Mouse (Mus musculus): Measurements from ENCODE around the gene Trim10. TPM values are rescaled to one million over a fixed set of nuclear protein-coding genes. Genes with fewer than 3 reads are reported as not detected.

Gene Trim10
- polyA plus RNA-seq, 1 experiment from 2014 or later, result 1.1 TPM

GRCm38 (mm10) chr17:36897552-36898205 lies 28.3 kb downstream of the Trim10 start, which contains the start of gene Trim31:
Gene Trim31 (plus strand): TSS chr17:36898118.
- H3K4me3 ChIP-seq (replicated peaks; ENCODE audit: low read length), result no peak within 1 kb of the TSS
- H3K27me3 ChIP-seq (replicated peaks; ENCODE audit: control insufficient read depth, insufficient read depth, low read length), result no peaks in the 10 kb centered on the region
- H3K27ac ChIP-seq (ENCODE audit: low read length), result no peak within 1 kb of the TSS
- H3K4me1 ChIP-seq (replicated peaks; ENCODE audit: control insufficient read depth, insufficient read depth, low read length), result no peaks in the 10 kb centered on the region
- H3K9me3 ChIP-seq (ENCODE audit: control insufficient read depth, low read length), result no peaks in the 10 kb centered on the region
- H3K36me3 ChIP-seq (ENCODE audit: control insufficient read depth, insufficient read depth), result no peaks in the 10 kb centered on the region
- WGBS, result 77% methylated on average over 6 of the region's 6 CpGs
- ATAC-seq, result no peak
- H3K4me2 ChIP-seq (ENCODE audit: low read length), result no peak within 1 kb of the TSS
- H3K9ac ChIP-seq (replicated peaks; ENCODE audit: low read depth, low read length), result no peak within 1 kb of the TSS

DNA sequence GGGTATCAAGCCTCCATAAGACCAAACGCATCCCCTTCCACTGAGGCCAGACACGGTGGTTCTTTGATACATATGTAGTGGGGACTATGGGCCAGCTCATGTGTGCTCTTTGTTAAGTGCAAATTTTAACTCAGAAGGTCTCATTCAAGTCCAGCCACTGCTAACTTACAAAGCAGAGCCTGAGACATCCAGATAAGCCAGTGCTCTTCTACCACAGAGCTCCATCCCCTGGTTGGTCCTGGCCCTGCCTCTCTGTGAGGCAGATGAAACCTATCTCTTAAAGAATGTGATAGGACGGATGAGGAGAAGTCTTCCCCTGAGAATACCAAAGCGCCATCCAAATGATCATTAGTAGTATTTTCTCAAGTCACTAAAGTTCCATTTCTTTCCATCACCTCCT lies 30.0 kb downstream of the Trim10 start:
- Histone ChIP-seq H3K9me3 (ENCODE audit: control insufficient read depth, low read length) (no peaks in the 10 kb centered on the region), H3K9ac (replicated peaks; ENCODE audit: low read depth, low read length) (no peak overlapping the region), H3K4me3 (replicated peaks; ENCODE audit: low read length) (no peak overlapping the region), H3K36me3 (ENCODE audit: control insufficient read depth, insufficient read depth) (no peaks in the 10 kb centered on the region), H3K4me1 (replicated peaks; ENCODE audit: control insufficient read depth, insufficient read depth, low read length) (no peaks in the 10 kb centered on the region), H3K27me3 (replicated peaks; ENCODE audit: control insufficient read depth, insufficient read depth, low read length) (no peaks in the 10 kb centered on the region), H3K27ac (ENCODE audit: low read length) (no peak overlapping the region), H3K4me2 (ENCODE audit: low read length) (no peak overlapping the region)
- no peak for ATAC-seq
- 75% methylated on average over 4 of the region's 4 CpGs for WGBS

DNA sequence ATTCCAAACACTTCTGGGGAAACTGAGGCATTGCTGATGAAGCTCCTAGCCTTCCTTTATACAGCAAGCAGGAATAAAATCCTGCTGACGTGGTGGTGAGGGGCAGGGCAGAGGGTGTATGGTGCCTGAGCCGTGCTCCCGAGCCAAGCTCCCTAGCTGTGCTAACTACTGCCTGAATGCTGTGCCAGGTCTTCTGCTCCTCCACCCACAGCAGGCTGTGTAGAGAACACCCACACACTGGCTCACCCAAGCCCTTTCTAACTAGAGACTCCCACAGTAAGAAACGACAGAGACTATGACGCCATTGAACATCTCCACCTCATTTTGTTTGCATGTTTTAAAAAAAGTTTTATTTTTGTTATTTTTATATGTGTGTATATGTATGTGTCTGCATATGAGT lies 30.6 kb downstream of the Trim10 start:
- WGBS, result 80% methylated on average over 5 of the region's 5 CpGs
- no peak for ATAC-seq
- H3K4me2 ChIP-seq (ENCODE audit: low read length), result no peak overlapping the region
- H3K4me1 ChIP-seq (replicated peaks; ENCODE audit: control insufficient read depth, insufficient read depth, low read length), result no peaks in the 10 kb centered on the region
- no peaks in the 10 kb centered on the region for H3K9me3 ChIP-seq (ENCODE audit: control insufficient read depth, low read length)
- no peak overlapping the region for H3K9ac ChIP-seq (replicated peaks; ENCODE audit: low read depth, low read length)
- H3K27ac ChIP-seq (ENCODE audit: low read length), result no peak overlapping the region
- no peaks in the 10 kb centered on the region for H3K36me3 ChIP-seq (ENCODE audit: control insufficient read depth, insufficient read depth)
- no peak overlapping the region for H3K4me3 ChIP-seq (replicated peaks; ENCODE audit: low read length)
- H3K27me3 ChIP-seq (replicated peaks; ENCODE audit: control insufficient read depth, insufficient read depth, low read length), result no peaks in the 10 kb centered on the region

- no peaks in the 10 kb centered on the region for H3K27me3 ChIP-seq (replicated peaks; ENCODE audit: control insufficient read depth, insufficient read depth, low read length)
- H3K4me3 ChIP-seq (replicated peaks; ENCODE audit: low read length), result no peak overlapping the region
- H3K9ac ChIP-seq (replicated peaks; ENCODE audit: low read depth, low read length), result no peak overlapping the region
- no peaks in the 10 kb centered on the region for H3K36me3 ChIP-seq (ENCODE audit: control insufficient read depth, insufficient read depth)
- 59% methylated on average over 1 of the region's 1 CpGs for WGBS
- H3K4me2 ChIP-seq (ENCODE audit: low read length), result no peak overlapping the region
- ATAC-seq, result no peak
- H3K27ac ChIP-seq (ENCODE audit: low read length), result no peak overlapping the region
- no peaks in the 10 kb centered on the region for H3K9me3 ChIP-seq (ENCODE audit: control insufficient read depth, low read length)
- no peaks in the 10 kb centered on the region for H3K4me1 ChIP-seq (replicated peaks; ENCODE audit: control insufficient read depth, insufficient read depth, low read length)
Measured at GRCm38 (mm10) chr17:36900691-36901090, 31.3 kb downstream of the Trim10 start.

- no peak overlapping the region for H3K4me3 ChIP-seq (replicated peaks; ENCODE audit: low read length)
- H3K4me2 ChIP-seq (ENCODE audit: low read length), result no peak overlapping the region
- no peaks in the 10 kb centered on the region for H3K27me3 ChIP-seq (replicated peaks; ENCODE audit: control insufficient read depth, insufficient read depth, low read length)
- ATAC-seq, result no peak
- 59% methylated on average over 3 of the region's 3 CpGs for WGBS
- no peaks in the 10 kb centered on the region for H3K4me1 ChIP-seq (replicated peaks; ENCODE audit: control insufficient read depth, insufficient read depth, low read length)
- no peaks in the 10 kb centered on the region for H3K36me3 ChIP-seq (ENCODE audit: control insufficient read depth, insufficient read depth)
- H3K9ac ChIP-seq (replicated peaks; ENCODE audit: low read depth, low read length), result no peak overlapping the region
- no peak overlapping the region for H3K27ac ChIP-seq (ENCODE audit: low read length)
- no peaks in the 10 kb centered on the region for H3K9me3 ChIP-seq (ENCODE audit: control insufficient read depth, low read length)
Measured at GRCm38 (mm10) chr17:36903651-36904050, 34.3 kb downstream of the Trim10 start.

DNA sequence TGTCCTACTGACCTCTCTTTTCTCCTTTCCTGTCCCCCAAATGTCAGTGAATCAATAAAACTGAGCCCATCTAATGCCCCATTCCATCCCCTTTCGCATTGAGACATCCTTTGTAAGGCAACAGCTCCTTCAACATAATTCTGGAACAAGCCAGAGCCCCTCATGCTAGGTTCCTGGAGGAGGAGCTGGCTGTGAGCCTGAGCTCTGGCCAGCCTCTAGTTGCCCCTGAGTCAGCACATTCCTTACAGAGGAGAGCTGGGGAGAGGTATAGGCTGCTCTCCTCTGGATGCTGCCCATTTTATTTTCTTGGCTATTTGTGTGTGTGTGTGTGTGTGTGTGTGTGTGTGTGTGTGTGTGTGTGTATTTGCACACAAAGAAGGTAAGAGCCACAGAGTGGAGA lies 38.9 kb downstream of the Trim10 start:
- no peak for ATAC-seq
- 40% methylated on average over 1 of the region's 1 CpGs for WGBS
- Histone ChIP-seq H3K36me3 (ENCODE audit: control insufficient read depth, insufficient read depth) (no peaks in the 10 kb centered on the region), H3K9me3 (ENCODE audit: control insufficient read depth, low read length) (no peaks in the 10 kb centered on the region), H3K27ac (ENCODE audit: low read length) (no peak overlapping the region), H3K9ac (replicated peaks; ENCODE audit: low read depth, low read length) (no peak overlapping the region), H3K4me2 (ENCODE audit: low read length) (no peak overlapping the region), H3K4me3 (replicated peaks; ENCODE audit: low read length) (no peak overlapping the region), H3K27me3 (replicated peaks; ENCODE audit: control insufficient read depth, insufficient read depth, low read length) (no peaks in the 10 kb centered on the region), H3K4me1 (replicated peaks; ENCODE audit: control insufficient read depth, insufficient read depth, low read length) (no peaks in the 10 kb centered on the region)

GRCm38 (mm10) chr17:36909802-36910201 lies 40.4 kb downstream of the Trim10 start:
- Histone ChIP-seq H3K4me1 (replicated peaks; ENCODE audit: control insufficient read depth, insufficient read depth, low read length) (no peaks in the 10 kb centered on the region), H3K9ac (replicated peaks; ENCODE audit: low read depth, low read length) (no peak overlapping the region), H3K27ac (ENCODE audit: low read length) (no peak overlapping the region), H3K4me2 (ENCODE audit: low read length) (no peak overlapping the region), H3K9me3 (ENCODE audit: control insufficient read depth, low read length) (no peaks in the 10 kb centered on the region), H3K4me3 (replicated peaks; ENCODE audit: low read length) (no peak overlapping the region), H3K27me3 (replicated peaks; ENCODE audit: control insufficient read depth, insufficient read depth, low read length) (no peaks in the 10 kb centered on the region), H3K36me3 (ENCODE audit: control insufficient read depth, insufficient read depth) (no peaks in the 10 kb centered on the region)
- no peak for ATAC-seq
- WGBS, result 66% methylated on average over 4 of the region's 4 CpGs

GRCm38 (mm10) chr17:36912031-36912430 lies 42.7 kb downstream of the Trim10 start:
- H3K4me2 ChIP-seq (ENCODE audit: low read length), result no peak overlapping the region
- H3K27ac ChIP-seq (ENCODE audit: low read length), result no peak overlapping the region
- WGBS, result 85% methylated on average over 2 of the region's 2 CpGs
- H3K4me3 ChIP-seq (replicated peaks; ENCODE audit: low read length), result no peak overlapping the region
- H3K27me3 ChIP-seq (replicated peaks; ENCODE audit: control insufficient read depth, insufficient read depth, low read length), result no peaks in the 10 kb centered on the region
- H3K9ac ChIP-seq (replicated peaks; ENCODE audit: low read depth, low read length), result no peak overlapping the region
- no peaks in the 10 kb centered on the region for H3K9me3 ChIP-seq (ENCODE audit: control insufficient read depth, low read length)
- H3K36me3 ChIP-seq (ENCODE audit: control insufficient read depth, insufficient read depth), result no peaks in the 10 kb centered on the region
- H3K4me1 ChIP-seq (replicated peaks; ENCODE audit: control insufficient read depth, insufficient read depth, low read length), result no peaks in the 10 kb centered on the region
- ATAC-seq, result no peak

DNA sequence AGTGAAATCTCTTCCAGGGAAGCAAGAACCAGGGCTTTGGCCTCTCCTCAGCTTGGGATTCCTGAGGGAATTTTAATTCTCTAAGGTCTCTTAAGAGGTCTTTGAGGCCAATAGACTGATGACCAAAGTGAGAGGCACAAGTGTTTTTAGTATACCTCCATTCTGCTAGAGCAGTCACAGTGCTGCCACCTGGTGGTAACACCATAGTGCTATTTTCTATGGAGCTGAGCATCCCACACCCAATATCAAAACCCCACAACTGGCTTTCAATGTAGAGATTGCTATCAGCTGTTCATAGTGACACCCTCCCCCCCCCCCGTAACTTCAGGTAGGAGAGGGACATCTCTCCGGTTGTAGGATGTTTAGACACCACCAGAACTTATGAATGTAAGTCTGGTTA lies 44.7 kb downstream of the Trim10 start:
- no peaks in the 10 kb centered on the region for H3K4me1 ChIP-seq (replicated peaks; ENCODE audit: control insufficient read depth, insufficient read depth, low read length)
- H3K9ac ChIP-seq (replicated peaks; ENCODE audit: low read depth, low read length), result no peak overlapping the region
- no peaks in the 10 kb centered on the region for H3K27me3 ChIP-seq (replicated peaks; ENCODE audit: control insufficient read depth, insufficient read depth, low read length)
- H3K9me3 ChIP-seq (ENCODE audit: control insufficient read depth, low read length), result no peaks in the 10 kb centered on the region
- H3K4me3 ChIP-seq (replicated peaks; ENCODE audit: low read length), result no peak overlapping the region
- 11% methylated on average over 2 of the region's 2 CpGs for WGBS
- H3K4me2 ChIP-seq (ENCODE audit: low read length), result no peak overlapping the region
- H3K36me3 ChIP-seq (ENCODE audit: control insufficient read depth, insufficient read depth), result no peaks in the 10 kb centered on the region
- no peak overlapping the region for H3K27ac ChIP-seq (ENCODE audit: low read length)
- no peak for ATAC-seq

GRCm38 (mm10) chr17:36915076-36915475 lies 45.7 kb downstream of the Trim10 start:
- 15% methylated on average over 9 of the region's 9 CpGs for WGBS
- Histone ChIP-seq H3K4me3 (replicated peaks; ENCODE audit: low read length) (no peak overlapping the region), H3K27ac (ENCODE audit: low read length) (no peak overlapping the region), H3K4me1 (replicated peaks; ENCODE audit: control insufficient read depth, insufficient read depth, low read length) (no peaks in the 10 kb centered on the region), H3K4me2 (ENCODE audit: low read length) (no peak overlapping the region), H3K9me3 (ENCODE audit: control insufficient read depth, low read length) (no peaks in the 10 kb centered on the region), H3K27me3 (replicated peaks; ENCODE audit: control insufficient read depth, insufficient read depth, low read length) (no peaks in the 10 kb centered on the region), H3K36me3 (ENCODE audit: control insufficient read depth, insufficient read depth) (no peaks in the 10 kb centered on the region), H3K9ac (replicated peaks; ENCODE audit: low read depth, low read length) (no peak overlapping the region)
- 0 out of 2 replicates have a peak, but pooled peaks have one; percentile 31 for ATAC-seq
